Mouse (Mus musculus) neural tube, embryonic 15.5 days (tissue): ENCODE measurements around the gene Hnrnpa2b1. TPM values are rescaled to one million over a fixed set of nuclear protein-coding genes. Genes with fewer than 3 reads are reported as not detected.
"Not testable (repeated sequence)": the region's sequence is repeated elsewhere in the genome, so short reads cannot be mapped to it uniquely, and the experiment has no call there.

Source experiments
- ATAC-seq: fragments of 200-750 bp; cut with Nextera tagmentation; 2 replicates; pipeline ENCODE4 v1.8.0; 2017; ENCODE audit warnings: mild to moderate bottlenecking, moderate TSS enrichment, moderate library complexity; ENCODE audit not compliant: low FRiP score
- H3K27ac ChIP-seq: fragments of 300-500 bp; sonication (generic); replicated peaks from 2 replicates; pipeline ENCODE4 v1.5.1; 2015; ENCODE audit warnings: mild to moderate bottlenecking, inconsistent platforms
- H3K27me3 ChIP-seq: fragments of 300-500 bp; sonication (generic); replicated peaks from 2 replicates; pipeline ENCODE4 v1.6.1; 2015; ENCODE audit warnings: inconsistent platforms
- H3K36me3 ChIP-seq: fragments of 300-500 bp; sonication (generic); 2 replicates; pipeline ENCODE4 v1.6.1; 2015; ENCODE audit warnings: inconsistent platforms
- H3K4me1 ChIP-seq: fragments of 300-500 bp; sonication (generic); 2 replicates; pipeline ENCODE4 v1.6.1; 2015; ENCODE audit warnings: inconsistent platforms
- H3K4me2 ChIP-seq: fragments of 300-500 bp; sonication (generic); 2 replicates; pipeline ENCODE4 v1.6.1; 2015; ENCODE audit warnings: inconsistent platforms, mild to moderate bottlenecking, moderate library complexity
- H3K4me3 ChIP-seq: fragments of 300-500 bp; sonication (generic); replicated peaks from 2 replicates; pipeline ENCODE4 v1.5.1; 2015; ENCODE audit warnings: mild to moderate bottlenecking, inconsistent platforms
- H3K9ac ChIP-seq: fragments of 300-500 bp; sonication (generic); replicated peaks from 2 replicates; pipeline ENCODE4 v1.6.1; 2015; ENCODE audit warnings: mild to moderate bottlenecking, inconsistent platforms
- H3K9me3 ChIP-seq: fragments of 300-500 bp; sonication (generic); replicated peaks from 2 replicates; pipeline ENCODE4 v1.6.1; 2016; ENCODE audit warnings: inconsistent platforms
- whole genome bisulfite sequencing: fragments of 180-500 bp; shearing (Covaris S2); methylation state at CpG from one replicate; pipeline ENCODE4 v1.1.7; 2015; ENCODE audit warnings: mixed read lengths; 5-methylcytosine and 5-hydroxymethylcytosine counted together
- polyA plus RNA-seq: library from polyadenylated mRNA; unstranded; fragments of >200 nt; fragmentation: Nextera tagmentation; extraction: Ambion mirVana; gene quantifications from 2 replicates; pipeline ENCODE4 v1.2.1, GENCODE M21; 2015

The Hnrnpa2b1 gene
- polyA plus RNA-seq, 1 experiment from 2014 or later, result 1,222 TPM

GRCm38 (mm10) chr6:51486076-51486710 is 16.5 kb upstream of the Hnrnpa2b1 start:
- no peak for ATAC-seq
- Histone ChIP-seq H3K9ac (no peak overlapping the region), H3K27me3 (no peaks in the 10 kb centered on the region), H3K4me1 (no peaks in the 10 kb centered on the region), H3K4me3 (no peak overlapping the region), H3K4me2 (no peak overlapping the region), H3K27ac (no peak overlapping the region), H3K36me3 (peaks cover 19% of the 10 kb centered on the region), H3K9me3 (no peaks in the 10 kb centered on the region)
- WGBS, result 80% methylated on average over 7 of the region's 7 CpGs

- H3K27ac ChIP-seq, result no peak overlapping the region
- no peaks in the 10 kb centered on the region for H3K9me3 ChIP-seq
- 67% methylated on average over 2 of the region's 2 CpGs for WGBS
- peaks cover 24% of the 10 kb centered on the region for H3K36me3 ChIP-seq
- H3K4me1 ChIP-seq, result no peaks in the 10 kb centered on the region
- no peak overlapping the region for H3K9ac ChIP-seq
- H3K27me3 ChIP-seq, result no peaks in the 10 kb centered on the region
- ATAC-seq, result no peak
- H3K4me2 ChIP-seq, result no peak overlapping the region
- H3K4me3 ChIP-seq, result no peak overlapping the region
Observed at GRCm38 (mm10) chr6:51485646-51486045, 16.0 kb upstream of the Hnrnpa2b1 start.

GRCm38 (mm10) chr6:51484556-51484955 is 14.9 kb upstream of the Hnrnpa2b1 start:
- peaks cover 35% of the 10 kb centered on the region for H3K36me3 ChIP-seq
- H3K9me3 ChIP-seq, H3K4me3 ChIP-seq, H3K4me2 ChIP-seq, H3K4me1 ChIP-seq, H3K9ac ChIP-seq, ATAC-seq, H3K27me3 ChIP-seq, H3K27ac ChIP-seq: not testable (repeated sequence)
- WGBS, result 87% methylated on average over 8 of the region's 8 CpGs

- no peak overlapping the region for H3K9ac ChIP-seq
- H3K4me2 ChIP-seq, result no peak overlapping the region
- peaks cover 42% of the 10 kb centered on the region for H3K36me3 ChIP-seq
- WGBS, result 95% methylated on average over 3 of the region's 3 CpGs
- no peak overlapping the region for H3K27ac ChIP-seq
- no peak for ATAC-seq
- no peaks in the 10 kb centered on the region for H3K9me3 ChIP-seq
- H3K4me3 ChIP-seq, result no peak overlapping the region
- H3K27me3 ChIP-seq, result no peaks in the 10 kb centered on the region
- H3K4me1 ChIP-seq, result no peaks in the 10 kb centered on the region
Observed at GRCm38 (mm10) chr6:51483861-51484260, 14.2 kb upstream of the Hnrnpa2b1 start.

- Histone ChIP-seq H3K4me2 (no peak overlapping the region), H3K4me1 (no peaks in the 10 kb centered on the region), H3K27ac (no peak overlapping the region), H3K9ac (no peak overlapping the region), H3K36me3 (peaks cover 53% of the 10 kb centered on the region), H3K4me3 (no peak overlapping the region), H3K27me3 (no peaks in the 10 kb centered on the region), H3K9me3 (no peaks in the 10 kb centered on the region)
- 92% methylated on average over 8 of the region's 8 CpGs for WGBS
- ATAC-seq, result no peak
Observed at GRCm38 (mm10) chr6:51481548-51481947, 11.9 kb upstream of the Hnrnpa2b1 start.

GRCm38 (mm10) chr6:51479136-51479731 is 9.5 kb upstream of the Hnrnpa2b1 start:
- Histone ChIP-seq H3K9me3 (no peaks in the 10 kb centered on the region), H3K36me3 (peaks cover 62% of the 10 kb centered on the region), H3K4me2 (no peak overlapping the region), H3K27me3 (no peaks in the 10 kb centered on the region), H3K9ac (no peak overlapping the region), H3K27ac (no peak overlapping the region), H3K4me3 (no peak overlapping the region), H3K4me1 (peaks cover 1% of the 10 kb centered on the region; the same call in 1 of the 2 replicates)
- no peak for ATAC-seq
- WGBS, result 96% methylated on average over 4 of the region's 4 CpGs

- peaks cover 22% of the 10 kb centered on the region for H3K36me3 ChIP-seq
- H3K27me3 ChIP-seq, result no peaks in the 10 kb centered on the region
- H3K4me2 ChIP-seq, result peak overlapping the region; percentile 60
- peak overlapping the region; percentile 45 for H3K9ac ChIP-seq
- H3K4me3 ChIP-seq, result peak overlapping the region; percentile 97
- ATAC-seq, result no peak
- H3K9me3 ChIP-seq, result no peaks in the 10 kb centered on the region
- peaks cover 26% of the 10 kb centered on the region for H3K4me1 ChIP-seq
- WGBS, result 39% methylated on average over 4 of the region's 4 CpGs
- H3K27ac ChIP-seq, result peak overlapping the region; percentile 56; the same call in 1 of the 2 replicates
Observed at GRCm38 (mm10) chr6:51472213-51472612, 2.5 kb upstream of the Hnrnpa2b1 start.

GRCm38 (mm10) chr6:51471782-51472181 is 2.1 kb upstream of the Hnrnpa2b1 start:
- Histone ChIP-seq H3K4me3 (peak overlapping the region; percentile 97), H3K27me3 (no peaks in the 10 kb centered on the region), H3K4me1 (peaks cover 30% of the 10 kb centered on the region), H3K9ac (peak overlapping the region; percentile 45), H3K27ac (peak overlapping the region; percentile 56; the same call in 1 of the 2 replicates), H3K9me3 (no peaks in the 10 kb centered on the region), H3K36me3 (peaks cover 22% of the 10 kb centered on the region), H3K4me2 (peak overlapping the region; percentile 60)
- 15% methylated on average over 3 of the region's 3 CpGs for WGBS
- ATAC-seq, result no peak

GRCm38 (mm10) chr6:51471179-51471505 is 1.4 kb upstream of the Hnrnpa2b1 start:
- no peak; the same call in 1 of the 2 replicates for ATAC-seq
- Histone ChIP-seq H3K4me1 (peaks cover 37% of the 10 kb centered on the region), H3K4me3 (peak overlapping the region; percentile 97), H3K36me3 (peaks cover 23% of the 10 kb centered on the region), H3K27me3 (no peaks in the 10 kb centered on the region), H3K4me2 (peak overlapping the region; percentile 60), H3K9ac (peak overlapping the region; percentile 99), H3K27ac (peak overlapping the region; percentile 100), H3K9me3 (no peaks in the 10 kb centered on the region)
- WGBS, result 0% methylated on average over 10 of the region's 10 CpGs

GRCm38 (mm10) chr6:51470311-51471178 is 851 bp upstream of the Hnrnpa2b1 start, which contains the start of gene Cbx3:
TSS of gene Cbx3 (plus strand) at chr6:51470360.
- peak within 1 kb of the TSS; percentile 100 for H3K27ac ChIP-seq
- no peaks in the 10 kb centered on the region for H3K27me3 ChIP-seq
- peaks cover 43% of the 10 kb centered on the region for H3K4me1 ChIP-seq
- peak; percentile 86 for ATAC-seq
- peak within 1 kb of the TSS; percentile 60 for H3K4me2 ChIP-seq
- H3K9me3 ChIP-seq, result no peaks in the 10 kb centered on the region
- H3K36me3 ChIP-seq, result peaks cover 24% of the 10 kb centered on the region
- under 1% methylated on average over 74 of the region's 99 CpGs for WGBS
- peak within 1 kb of the TSS; percentile 97 for H3K4me3 ChIP-seq
- peak within 1 kb of the TSS; percentile 100 for H3K9ac ChIP-seq

- peak overlapping the region; percentile 97 for H3K4me3 ChIP-seq
- H3K27ac ChIP-seq, result peak overlapping the region; percentile 100
- WGBS, result under 1% methylated on average over 61 of the region's 63 CpGs
- H3K4me2 ChIP-seq, result peak overlapping the region; percentile 61
- peak overlapping the region; percentile 100 for H3K9ac ChIP-seq
- H3K36me3 ChIP-seq, result peaks cover 26% of the 10 kb centered on the region
- no peaks in the 10 kb centered on the region for H3K27me3 ChIP-seq
- H3K4me1 ChIP-seq, result peaks cover 44% of the 10 kb centered on the region
- ATAC-seq, result peak; percentile 40
- no peaks in the 10 kb centered on the region for H3K9me3 ChIP-seq
Observed at GRCm38 (mm10) chr6:51468891-51469561, 668 bp downstream of the Hnrnpa2b1 start.
